Mouse (Mus musculus): ENCODE results near the gene Rrp1.

DNA sequence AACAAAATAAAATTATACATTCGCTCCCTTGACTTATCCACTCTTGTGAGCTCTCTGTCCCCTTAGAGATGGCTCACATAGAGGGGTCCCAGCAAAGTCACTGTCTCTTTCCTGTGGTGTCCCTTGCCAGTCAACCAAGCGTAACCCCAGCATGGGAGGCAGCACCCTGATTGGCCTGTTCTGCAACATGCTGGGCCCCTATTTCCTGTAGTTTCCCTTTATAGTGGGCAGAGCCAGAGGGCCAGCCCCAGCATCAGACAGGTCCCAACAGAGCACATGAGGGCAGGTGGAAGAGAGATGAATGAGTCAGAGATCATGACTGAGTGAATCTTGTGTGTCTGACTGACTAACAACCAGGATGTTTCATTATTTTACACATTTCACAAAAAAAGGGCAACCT, 8.1 kb upstream of the Rrp1 start:
- TF ChIP-seq CTCF (IDR thresholded peaks at IDR 0.05; ENCODE audit: low read depth), result no peak
- no peak for TF ChIP-seq EP300 (IDR thresholded peaks at IDR 0.05; ENCODE audit: low read depth)
